Mouse (Mus musculus): Measurements from ENCODE around the gene Hils1. TPM values are rescaled to one million over a fixed set of nuclear protein-coding genes. Genes with fewer than 3 reads are reported as not detected.
A peak's percentile ranks its signal among the peaks of the same experiment; 100 is the strongest.

Hils1 gene
- polyA plus RNA-seq (2014; fragmentation: Nextera tagmentation; extraction: Ambion mirVana) = not detected in 2 replicates

- no peaks in the 10 kb centered on the region for H3K27me3 ChIP-seq (ENCODE audit: control insufficient read depth, insufficient read depth, low read length)
- H3K4me1 ChIP-seq (ENCODE audit: control insufficient read depth, insufficient read depth, low read length) = no peaks in the 10 kb centered on the region
- no peaks in the 10 kb centered on the region for H3K9me3 ChIP-seq (ENCODE audit: control insufficient read depth, low read length)
- H3K27ac ChIP-seq (ENCODE audit: low read depth, low read length) = no peak within 1 kb of the TSS
- DNase-seq (ENCODE audit: low spot score, missing footprints) = peak; percentile 77
- H3K4me2 ChIP-seq = no peak within 1 kb of the TSS
- no peak for ATAC-seq (ENCODE audit: low FRiP score)
- WGBS = 58% methylated on average over 4 of the region's 4 CpGs
- H3K9ac ChIP-seq (ENCODE audit: low read length) = no peak within 1 kb of the TSS
- H3K36me3 ChIP-seq (ENCODE audit: control insufficient read depth, insufficient read depth, low read length) = no peaks in the 10 kb centered on the region
- H3K4me3 ChIP-seq (ENCODE audit: low read depth, low read length) = no peak within 1 kb of the TSS
These were observed at the start of gene Hils1 for GRCm38 (mm10) chr11:94967419-94967818. Gene Hils1 (plus strand): TSS chr11:94967593.

GRCm38 (mm10) chr11:94917717-94918116 is 49.7 kb upstream of the Hils1 start:
- H3K36me3 ChIP-seq (ENCODE audit: control insufficient read depth, insufficient read depth, low read length) = no peaks in the 10 kb centered on the region
- no peaks in the 10 kb centered on the region for H3K9me3 ChIP-seq (ENCODE audit: control insufficient read depth, low read length)
- no peak overlapping the region for H3K9ac ChIP-seq (ENCODE audit: low read length)
- DNase-seq (ENCODE audit: low spot score, missing footprints) (no peak), ATAC-seq (ENCODE audit: low FRiP score) (no peak)
- no peak overlapping the region for H3K4me3 ChIP-seq (ENCODE audit: low read depth, low read length)
- no peak overlapping the region for H3K4me2 ChIP-seq
- no peak overlapping the region for H3K27ac ChIP-seq (ENCODE audit: low read depth, low read length)
- no peaks in the 10 kb centered on the region for H3K27me3 ChIP-seq (ENCODE audit: control insufficient read depth, insufficient read depth, low read length)
- 82% methylated on average over 6 of the region's 6 CpGs for WGBS
- 0 out of 2 replicates have a peak, but pooled peaks cover 2% of the 10 kb centered on the region for H3K4me1 ChIP-seq (ENCODE audit: control insufficient read depth, insufficient read depth, low read length)

GRCm38 (mm10) chr11:94920996-94921401 is 46.4 kb upstream of the Hils1 start:
- DNase-seq (ENCODE audit: low spot score, missing footprints) (peak; percentile 53), ATAC-seq (ENCODE audit: low FRiP score) (no peak)
- Histone ChIP-seq H3K4me3 (ENCODE audit: low read depth, low read length) (no peak overlapping the region), H3K27ac (ENCODE audit: low read depth, low read length) (no peak overlapping the region), H3K4me2 (no peak overlapping the region), H3K9me3 (ENCODE audit: control insufficient read depth, low read length) (no peaks in the 10 kb centered on the region), H3K4me1 (ENCODE audit: control insufficient read depth, insufficient read depth, low read length) (0 out of 2 replicates have a peak, but pooled peaks cover 2% of the 10 kb centered on the region), H3K36me3 (ENCODE audit: control insufficient read depth, insufficient read depth, low read length) (no peaks in the 10 kb centered on the region), H3K27me3 (ENCODE audit: control insufficient read depth, insufficient read depth, low read length) (no peaks in the 10 kb centered on the region), H3K9ac (ENCODE audit: low read length) (no peak overlapping the region)
- WGBS = 74% methylated on average over 6 of the region's 6 CpGs

GRCm38 (mm10) chr11:94924977-94925376 is 42.4 kb upstream of the Hils1 start:
- no peaks in the 10 kb centered on the region for H3K27me3 ChIP-seq (ENCODE audit: control insufficient read depth, insufficient read depth, low read length)
- no peak overlapping the region for H3K4me3 ChIP-seq (ENCODE audit: low read depth, low read length)
- no peaks in the 10 kb centered on the region for H3K9me3 ChIP-seq (ENCODE audit: control insufficient read depth, low read length)
- DNase-seq (ENCODE audit: low spot score, missing footprints) (peak; percentile 69), ATAC-seq (ENCODE audit: low FRiP score) (no peak)
- no peaks in the 10 kb centered on the region for H3K36me3 ChIP-seq (ENCODE audit: control insufficient read depth, insufficient read depth, low read length)
- no peak overlapping the region for H3K27ac ChIP-seq (ENCODE audit: low read depth, low read length)
- WGBS = 94% methylated on average over 4 of the region's 4 CpGs
- H3K9ac ChIP-seq (ENCODE audit: low read length) = no peak overlapping the region
- peaks cover 7% of the 10 kb centered on the region; the same call in 1 of the 2 replicates for H3K4me1 ChIP-seq (ENCODE audit: control insufficient read depth, insufficient read depth, low read length)
- no peak overlapping the region for H3K4me2 ChIP-seq

- no peaks in the 10 kb centered on the region for H3K36me3 ChIP-seq (ENCODE audit: control insufficient read depth, insufficient read depth, low read length)
- H3K27me3 ChIP-seq (ENCODE audit: control insufficient read depth, insufficient read depth, low read length) = no peaks in the 10 kb centered on the region
- DNase-seq (ENCODE audit: low spot score, missing footprints) (no peak), ATAC-seq (ENCODE audit: low FRiP score) (no peak)
- H3K9me3 ChIP-seq (ENCODE audit: control insufficient read depth, low read length) = no peaks in the 10 kb centered on the region
- no peak overlapping the region for H3K9ac ChIP-seq (ENCODE audit: low read length)
- peaks cover 7% of the 10 kb centered on the region; the same call in 1 of the 2 replicates for H3K4me1 ChIP-seq (ENCODE audit: control insufficient read depth, insufficient read depth, low read length)
- no peak overlapping the region for H3K4me3 ChIP-seq (ENCODE audit: low read depth, low read length)
- H3K27ac ChIP-seq (ENCODE audit: low read depth, low read length) = no peak overlapping the region
- no peak overlapping the region for H3K4me2 ChIP-seq
- WGBS = 76% methylated on average over 11 of the region's 11 CpGs
These were observed 41.0 kb upstream of the Hils1 start for GRCm38 (mm10) chr11:94926431-94926830.

- WGBS = 29% methylated on average over 5 of the region's 5 CpGs
- no peaks in the 10 kb centered on the region for H3K9me3 ChIP-seq (ENCODE audit: control insufficient read depth, low read length)
- H3K36me3 ChIP-seq (ENCODE audit: control insufficient read depth, insufficient read depth, low read length) = no peaks in the 10 kb centered on the region
- H3K9ac ChIP-seq (ENCODE audit: low read length) = no peak overlapping the region
- no peak overlapping the region for H3K27ac ChIP-seq (ENCODE audit: low read depth, low read length)
- DNase-seq (ENCODE audit: low spot score, missing footprints) (no peak), ATAC-seq (ENCODE audit: low FRiP score) (no peak)
- peaks cover 7% of the 10 kb centered on the region; the same call in 1 of the 2 replicates for H3K4me1 ChIP-seq (ENCODE audit: control insufficient read depth, insufficient read depth, low read length)
- H3K4me3 ChIP-seq (ENCODE audit: low read depth, low read length) = no peak overlapping the region
- no peaks in the 10 kb centered on the region; the same call in 1 of the 2 replicates for H3K27me3 ChIP-seq (ENCODE audit: control insufficient read depth, insufficient read depth, low read length)
- no peak overlapping the region for H3K4me2 ChIP-seq
These were observed 39.6 kb upstream of the Hils1 start for GRCm38 (mm10) chr11:94927771-94928291.

- peak; percentile 87 for ATAC-seq (ENCODE audit: low FRiP score)
- WGBS = 7% methylated on average over 13 of the region's 13 CpGs
- H3K4me1 ChIP-seq (ENCODE audit: control insufficient read depth, insufficient read depth, low read length) = peaks cover 7% of the 10 kb centered on the region; the same call in 1 of the 2 replicates
- peak overlapping the region; percentile 9; the same call in 1 of the 2 replicates for H3K9ac ChIP-seq (ENCODE audit: low read length)
- peaks cover 8% of the 10 kb centered on the region for H3K27me3 ChIP-seq (ENCODE audit: control insufficient read depth, insufficient read depth, low read length)
- peak; percentile 92 for DNase-seq (ENCODE audit: low spot score, missing footprints)
- no peak overlapping the region for H3K27ac ChIP-seq (ENCODE audit: low read depth, low read length)
- H3K9me3 ChIP-seq (ENCODE audit: control insufficient read depth, low read length) = no peaks in the 10 kb centered on the region
- no peaks in the 10 kb centered on the region for H3K36me3 ChIP-seq (ENCODE audit: control insufficient read depth, insufficient read depth, low read length)
- H3K4me2 ChIP-seq = peak overlapping the region; percentile 11; the same call in 1 of the 2 replicates
- H3K4me3 ChIP-seq (ENCODE audit: low read depth, low read length) = no peak overlapping the region
These were observed 38.6 kb upstream of the Hils1 start for GRCm38 (mm10) chr11:94928820-94929219.

- H3K4me2 ChIP-seq = no peak overlapping the region
- peaks cover 16% of the 10 kb centered on the region for H3K27me3 ChIP-seq (ENCODE audit: control insufficient read depth, insufficient read depth, low read length)
- DNase-seq (ENCODE audit: low spot score, missing footprints) (no peak), ATAC-seq (ENCODE audit: low FRiP score) (no peak)
- H3K9ac ChIP-seq (ENCODE audit: low read length) = no peak overlapping the region
- H3K9me3 ChIP-seq (ENCODE audit: control insufficient read depth, low read length) = no peaks in the 10 kb centered on the region
- peaks cover 7% of the 10 kb centered on the region; the same call in 1 of the 2 replicates for H3K4me1 ChIP-seq (ENCODE audit: control insufficient read depth, insufficient read depth, low read length)
- no peak overlapping the region for H3K4me3 ChIP-seq (ENCODE audit: low read depth, low read length)
- 50% methylated on average over 9 of the region's 9 CpGs for WGBS
- H3K36me3 ChIP-seq (ENCODE audit: control insufficient read depth, insufficient read depth, low read length) = no peaks in the 10 kb centered on the region
- no peak overlapping the region for H3K27ac ChIP-seq (ENCODE audit: low read depth, low read length)
These were observed 37.8 kb upstream of the Hils1 start for GRCm38 (mm10) chr11:94929599-94929998.

GRCm38 (mm10) chr11:94930151-94930550 is 37.2 kb upstream of the Hils1 start:
- Histone ChIP-seq H3K4me2 (no peak overlapping the region), H3K27ac (ENCODE audit: low read depth, low read length) (no peak overlapping the region), H3K36me3 (ENCODE audit: control insufficient read depth, insufficient read depth, low read length) (no peaks in the 10 kb centered on the region), H3K4me3 (ENCODE audit: low read depth, low read length) (no peak overlapping the region), H3K9ac (ENCODE audit: low read length) (no peak overlapping the region), H3K27me3 (ENCODE audit: control insufficient read depth, insufficient read depth, low read length) (peaks cover 21% of the 10 kb centered on the region), H3K9me3 (ENCODE audit: control insufficient read depth, low read length) (no peaks in the 10 kb centered on the region), H3K4me1 (ENCODE audit: control insufficient read depth, insufficient read depth, low read length) (peaks cover 7% of the 10 kb centered on the region; the same call in 1 of the 2 replicates)
- DNase-seq (ENCODE audit: low spot score, missing footprints) = no peak
- 53% methylated on average over 4 of the region's 4 CpGs for WGBS
- ATAC-seq (ENCODE audit: low FRiP score) = no peak
